Mouse (Mus musculus) MEL (cell line): ENCODE data around the gene Cbl. TPM values are rescaled to one million over a fixed set of nuclear protein-coding genes. Genes with fewer than 3 reads are reported as not detected.

Experiments used
- DNase-seq: peaks from one replicate; pipeline ENCODE4 v3.0.0; 2011; ENCODE audit warnings: low read depth, low spot score
- H3K27ac ChIP-seq: 2 replicates; pipeline ENCODE4 v1.5.1; 2012; ENCODE audit warnings: low read depth, mild to moderate bottlenecking, control low read depth, low read length, moderate library complexity; ENCODE audit not compliant: control insufficient read depth
- H3K27me3 ChIP-seq, 2 experiments: fragments of 150-350 bp in 1 of 2; sonication (generic) in 1 of 2; 2 replicates each; pipeline ENCODE4 v1.6.1; 2012; ENCODE audit warnings: low read length in 2 of 2, mild to moderate bottlenecking in 2 of 2, improper control_type of control experiment in 1 of 2, moderate library complexity in 1 of 2; ENCODE audit not compliant: insufficient read depth in 2 of 2, control insufficient read depth in 1 of 2
- H3K36me3 ChIP-seq, 2 experiments: 2 replicates each; pipeline ENCODE4 v1.6.1; 2012 to 2014; ENCODE audit warnings: low read length in 2 of 2, improper control_type of control experiment in 1 of 2, inconsistent platforms in 1 of 2, mild to moderate bottlenecking in 1 of 2; ENCODE audit not compliant: insufficient read depth in 2 of 2, control insufficient read depth in 1 of 2
- H3K4me1 ChIP-seq, 2 experiments: fragments of 150-350 bp in 1 of 2; sonication (generic) in 1 of 2; 2 replicates each; pipeline ENCODE4 v1.6.1; 2012; ENCODE audit warnings: low read length in 2 of 2, improper control_type of control experiment in 1 of 2, mild to moderate bottlenecking in 1 of 2; ENCODE audit not compliant: insufficient read depth in 2 of 2, control insufficient read depth in 1 of 2
- H3K4me3 ChIP-seq, 2 experiments: fragments of 150-350 bp in 1 of 2; sonication (generic) in 1 of 2; 2 replicates each; pipeline ENCODE4 v1.5.1; 2012; ENCODE audit warnings: low read depth in 2 of 2, low read length in 2 of 2, mild to moderate bottlenecking in 2 of 2, moderate library complexity in 2 of 2, control low read depth in 1 of 2, improper control_type of control experiment in 1 of 2; ENCODE audit not compliant: control insufficient read depth in 1 of 2, insufficient read depth in 1 of 2
- H3K79me2 ChIP-seq: 2 replicates; pipeline ENCODE4 v1.6.1; 2012; ENCODE audit warnings: mild to moderate bottlenecking, low read length, moderate library complexity; ENCODE audit not compliant: control insufficient read depth, poor library complexity, insufficient read depth
- H3K9ac ChIP-seq: 2 replicates; pipeline ENCODE4 v1.6.1; 2012; ENCODE audit warnings: low read depth, mild to moderate bottlenecking, control low read depth, low read length, moderate library complexity; ENCODE audit not compliant: control insufficient read depth, poor library complexity, severe bottlenecking
- H3K9me3 ChIP-seq: fragments of 150-350 bp; sonication (generic); replicated peaks from 2 replicates; pipeline ENCODE4 v1.6.1; 2012; ENCODE audit warnings: mild to moderate bottlenecking, low read length, improper control_type of control experiment, moderate library complexity; ENCODE audit not compliant: insufficient read depth
- CHD2 ChIP-seq: IDR thresholded peaks from 2 replicates; pipeline ENCODE4 v1.6.1; 2011; ENCODE audit warnings: low read length, improper control_type of control experiment
- ELF1 ChIP-seq: IDR thresholded peaks from 2 replicates; pipeline ENCODE4 v1.6.1; 2014; ENCODE audit warnings: low read depth, mild to moderate bottlenecking, inconsistent platforms, low read length, improper control_type of control experiment, moderate library complexity
- ETS1 ChIP-seq: IDR thresholded peaks from 2 replicates; pipeline ENCODE4 v1.6.1; 2012; ENCODE audit warnings: low read depth, mild to moderate bottlenecking, inconsistent platforms, low read length, improper control_type of control experiment, moderate library complexity
- GATA1 ChIP-seq: IDR thresholded peaks from 2 replicates; pipeline ENCODE4 v1.6.1; 2011; ENCODE audit warnings: low read depth, low read length, improper control_type of control experiment
- HCFC1 ChIP-seq: IDR thresholded peaks from 2 replicates; pipeline ENCODE4 v1.6.1; 2012; ENCODE audit warnings: low read depth, mild to moderate bottlenecking, inconsistent platforms, low read length, improper control_type of control experiment, moderate library complexity
- JUND ChIP-seq: IDR thresholded peaks from 2 replicates; pipeline ENCODE4 v1.6.1; 2011; ENCODE audit warnings: low read depth, mild to moderate bottlenecking, improper control_type of control experiment, low read length
- KAT2A ChIP-seq: conservative IDR thresholded peaks from 2 replicates; pipeline ENCODE4 v1.6.1; 2012; ENCODE audit warnings: low read depth, low read length, improper control_type of control experiment, inconsistent platforms
- MAFK ChIP-seq: IDR thresholded peaks from 2 replicates; pipeline ENCODE4 v1.6.1; 2011; ENCODE audit warnings: low read depth, mild to moderate bottlenecking, low read length, improper control_type of control experiment, borderline replicate concordance
- MEF2A ChIP-seq: IDR thresholded peaks from 2 replicates; pipeline ENCODE4 v1.6.1; 2014; ENCODE audit warnings: low read depth, mild to moderate bottlenecking, inconsistent platforms, low read length, improper control_type of control experiment; ENCODE audit not compliant: poor library complexity, insufficient replicate concordance, severe bottlenecking; ENCODE audit errors: extremely low read depth
- MXI1 ChIP-seq: IDR thresholded peaks from 2 replicates; pipeline ENCODE4 v1.6.1; 2011; ENCODE audit warnings: mild to moderate bottlenecking, low read depth, low read length, improper control_type of control experiment
- MYB ChIP-seq: IDR thresholded peaks from 2 replicates; pipeline ENCODE4 v1.6.1; 2011; ENCODE audit warnings: mild to moderate bottlenecking, low read depth, low read length, improper control_type of control experiment
- NELFE ChIP-seq: IDR thresholded peaks from 2 replicates; pipeline ENCODE4 v1.6.1; 2011; ENCODE audit warnings: low read depth, low read length, improper control_type of control experiment
- NRF1 ChIP-seq: IDR thresholded peaks from 2 replicates; pipeline ENCODE4 v1.6.1; 2014; ENCODE audit warnings: low read depth, mild to moderate bottlenecking, inconsistent platforms, low read length, improper control_type of control experiment, moderate library complexity; ENCODE audit not compliant: poor library complexity, insufficient read depth, severe bottlenecking
- POLR2A ChIP-seq, 2 experiments: IDR thresholded peaks; 2 replicates each; pipeline ENCODE4 v1.6.1; 2011 to 2012; ENCODE audit warnings: low read length in 2 of 2, mild to moderate bottlenecking in 2 of 2, control low read depth in 1 of 2, improper control_type of control experiment in 1 of 2, low read depth in 1 of 2, moderate library complexity in 1 of 2; ENCODE audit not compliant: control insufficient read depth in 1 of 2, insufficient read depth in 1 of 2, poor library complexity in 1 of 2
- POLR2AphosphoS2 ChIP-seq: IDR thresholded peaks from 2 replicates; pipeline ENCODE4 v1.6.1; 2011; ENCODE audit warnings: low read length, improper control_type of control experiment
- RCOR1 ChIP-seq: IDR thresholded peaks from 2 replicates; pipeline ENCODE4 v1.6.1; 2012; ENCODE audit warnings: low read depth, mild to moderate bottlenecking, inconsistent platforms, low read length, improper control_type of control experiment
- TBP ChIP-seq: IDR thresholded peaks from 2 replicates; pipeline ENCODE4 v1.8.0; 2011; ENCODE audit warnings: low read depth, low read length, improper control_type of control experiment
- TCF12 ChIP-seq: IDR thresholded peaks from 2 replicates; pipeline ENCODE4 v1.6.1; 2014; ENCODE audit warnings: low read depth, mild to moderate bottlenecking, inconsistent platforms, low read length, improper control_type of control experiment, moderate library complexity
- USF1 ChIP-seq: IDR thresholded peaks from 2 replicates; pipeline ENCODE4 v1.6.1; 2014; ENCODE audit warnings: low read depth, mild to moderate bottlenecking, inconsistent platforms, low read length, improper control_type of control experiment, moderate library complexity
- USF2 ChIP-seq, 2 experiments: IDR thresholded peaks; 2 replicates each; pipeline ENCODE4 v1.6.1; 2011 to 2012; ENCODE audit warnings: improper control_type of control experiment in 2 of 2, low read length in 2 of 2, borderline replicate concordance in 1 of 2, inconsistent platforms in 1 of 2, low read depth in 1 of 2, mild to moderate bottlenecking in 1 of 2; ENCODE audit not compliant: insufficient read depth in 1 of 2
- ZC3H11A ChIP-seq: IDR thresholded peaks from 2 replicates; pipeline ENCODE4 v1.6.1; 2012; ENCODE audit warnings: low read depth, mild to moderate bottlenecking, inconsistent platforms, low read length, improper control_type of control experiment
- polyA plus RNA-seq, 2 experiments: library from polyadenylated mRNA; stranded (reverse) in 1 of 2; unstranded in 1 of 2; fragments of >175 nt in 1 of 2; fragments of >200 nt in 1 of 2; gene quantifications; 2 replicates each; pipeline versions ENCODE4 v1.2.1 to v1.2.4; 2012; ENCODE audit warnings: low replicate concordance in 2 of 2, low read depth in 1 of 2; ENCODE audit not compliant: insufficient read length in 2 of 2, insufficient read depth in 1 of 2, missing spikeins in 1 of 2
- total RNA-seq: library from RNA; depleted of rRNA; stranded (reverse); fragments of 300-350 nt; gene quantifications from 2 replicates; pipeline ENCODE4 v1.2.3, GENCODE M21; 2012

The Cbl gene
- total and polyA plus RNA-seq, 3 experiments: 9.1 to 41.1 (median 36.8) TPM

- H3K27ac ChIP-seq: no peak overlapping the region
- H3K4me3 ChIP-seq: no peak overlapping the region
- no peak overlapping the region for H3K9ac ChIP-seq
- no peaks in the 10 kb centered on the region for H3K9me3 ChIP-seq
- H3K36me3 ChIP-seq: peaks cover 3 to 4% of the 10 kb centered on the region in 2 experiments; a peak in 3 of 4 replicates
- H3K79me2 ChIP-seq: peaks cover 24% of the 10 kb centered on the region
- peaks cover 5 to 7% of the 10 kb centered on the region in 2 experiments; a peak in 2 of 4 replicates for H3K4me1 ChIP-seq
- DNase-seq: no peak
- TF ChIP-seq MEF2A (no peak), USF2 (IDR thresholded peaks at IDR 0.05; ENCODE audit: borderline replicate concordance in 1 of 2, insufficient read depth in 1 of 2, low read depth in 1 of 2, low read length in 2 of 2) (no peak), NELFE (no peak), CHD2 (no peak), GATA1 (no peak), JUND (no peak), MAFK (peak; percentile 86), RCOR1 (no peak)
- H3K27me3 ChIP-seq: no peaks in the 10 kb centered on the region
Observed at GRCm38 (mm10) chr9:44207840-44208239, 26.0 kb downstream of the Cbl start.

- TF ChIP-seq MXI1: 0 out of 2 replicates have a peak, but pooled peaks have one; percentile 20
- TF ChIP-seq RCOR1: peak; percentile 91
- no peak for TF ChIP-seq KAT2A
- Histone ChIP-seq H3K27ac (no peak overlapping the region), H3K9ac (no peak overlapping the region), H3K4me3 (no peak overlapping the region), H3K36me3 (peaks cover 0 to 2% of the 10 kb centered on the region in 2 experiments; a peak in 1 of 4 replicates), H3K27me3 (no peaks in the 10 kb centered on the region), H3K79me2 (peaks cover 6% of the 10 kb centered on the region; the same call in 1 of the 2 replicates), H3K4me1 (no peaks in the 10 kb centered on the region), H3K9me3 (no peaks in the 10 kb centered on the region)
- no peak for DNase-seq
Observed at GRCm38 (mm10) chr9:44200458-44200857, 33.4 kb downstream of the Cbl start.

GRCm38 (mm10) chr9:44199580-44199979, 34.3 kb downstream of the Cbl start:
- Histone ChIP-seq H3K27ac (no peak overlapping the region), H3K36me3 (peaks cover 2 to 4% of the 10 kb centered on the region in 2 experiments; a peak in 3 of 4 replicates)
- TF ChIP-seq ELF1 (no peak), ZC3H11A (no peak), USF2 (IDR thresholded peaks at IDR 0.05; ENCODE audit: borderline replicate concordance in 1 of 2, insufficient read depth in 1 of 2, low read depth in 1 of 2, low read length in 2 of 2) (no peak), USF1 (no peak), ETS1 (no peak), HCFC1 (no peak), POLR2A (IDR thresholded peaks at IDR 0.05; ENCODE audit: control insufficient read depth in 1 of 2, insufficient read depth in 1 of 2, low read depth in 1 of 2, low read length in 2 of 2, poor library complexity in 1 of 2) (no peak), POLR2AphosphoS2 (no peak), TCF12 (no peak), MAFK (no peak), TBP (no peak), MYB (no peak), NRF1 (no peak)
- TF ChIP-seq, all 39 proteins: peak for 0
- no peak overlapping the region for H3K9ac ChIP-seq
- peaks cover 5% of the 10 kb centered on the region; the same call in 1 of the 2 replicates for H3K79me2 ChIP-seq
- H3K4me3 ChIP-seq: no peak overlapping the region
- no peaks in the 10 kb centered on the region for H3K27me3 ChIP-seq
- H3K4me1 ChIP-seq: peaks cover 0 to 1% of the 10 kb centered on the region in 2 experiments; a peak in 2 of 4 replicates
- no peaks in the 10 kb centered on the region for H3K9me3 ChIP-seq
- DNase-seq: no peak
